Mouse (Mus musculus) MEL-GATA-1-ER (cell line): ENCODE measurements around the gene Rtn1.
"Not testable (repeated sequence)": the region's sequence is repeated elsewhere in the genome, so short reads cannot be mapped to it uniquely, and the experiment has no call there.

Experiments used
- DNase-seq: peaks from one replicate; pipeline ENCODE4 v3.0.0-alpha.2; 2012; ENCODE audit warnings: low read depth; ENCODE audit errors: extremely low read depth

Rtn1 gene

DNA sequence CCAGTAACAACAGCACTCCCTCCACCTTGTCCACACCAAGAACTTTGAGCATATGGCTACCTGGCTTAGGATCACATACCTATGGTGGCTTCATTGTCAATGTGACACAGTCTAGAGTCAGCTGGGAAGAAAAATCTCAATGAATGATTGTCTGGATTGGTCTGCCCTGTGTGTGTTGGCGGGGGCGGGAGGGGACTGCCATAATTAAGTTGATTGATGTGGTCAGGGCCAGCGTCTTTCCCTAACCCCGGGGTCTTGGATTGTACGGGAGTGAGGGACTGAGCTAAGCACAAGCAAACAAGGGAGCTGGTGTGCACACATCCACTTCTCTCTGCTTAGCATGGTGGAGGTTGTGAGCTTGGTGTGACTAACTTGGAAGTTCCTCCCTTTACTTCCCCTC lies 83.8 kb downstream of the Rtn1 start:
- DNase-seq: no peak

DNA sequence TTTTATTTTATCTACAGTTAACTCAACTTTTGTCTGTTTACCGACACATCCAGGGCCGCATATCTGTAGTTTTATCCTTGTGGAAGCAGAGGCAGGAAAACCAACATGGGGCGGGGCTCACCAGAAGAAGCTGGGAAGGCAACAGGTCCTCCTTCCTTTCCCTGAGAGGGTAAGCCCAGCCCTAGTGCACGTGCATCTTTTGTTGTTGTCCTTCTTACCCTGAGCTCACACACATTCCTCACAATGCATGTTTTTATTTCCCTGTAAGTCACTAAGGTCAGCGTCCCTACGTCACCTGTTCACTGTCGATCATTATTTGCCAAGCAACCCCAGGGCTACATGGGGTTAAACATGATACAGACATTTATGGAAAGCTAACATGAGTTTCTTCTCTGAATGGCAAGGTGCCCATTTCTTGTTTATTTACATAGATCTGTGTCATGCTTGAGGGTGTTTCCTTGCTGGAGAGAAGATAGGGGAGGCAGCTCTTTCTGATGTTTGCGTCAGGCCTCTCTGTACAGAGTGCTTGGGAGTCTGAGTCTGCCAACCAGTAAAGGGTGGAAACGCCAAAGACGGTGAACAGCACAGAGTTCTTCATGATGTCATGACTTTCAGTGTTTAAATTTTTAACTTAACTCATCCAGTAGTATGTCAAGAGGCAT lies 84.5 kb downstream of the Rtn1 start:
- DNase-seq: no peak

DNA sequence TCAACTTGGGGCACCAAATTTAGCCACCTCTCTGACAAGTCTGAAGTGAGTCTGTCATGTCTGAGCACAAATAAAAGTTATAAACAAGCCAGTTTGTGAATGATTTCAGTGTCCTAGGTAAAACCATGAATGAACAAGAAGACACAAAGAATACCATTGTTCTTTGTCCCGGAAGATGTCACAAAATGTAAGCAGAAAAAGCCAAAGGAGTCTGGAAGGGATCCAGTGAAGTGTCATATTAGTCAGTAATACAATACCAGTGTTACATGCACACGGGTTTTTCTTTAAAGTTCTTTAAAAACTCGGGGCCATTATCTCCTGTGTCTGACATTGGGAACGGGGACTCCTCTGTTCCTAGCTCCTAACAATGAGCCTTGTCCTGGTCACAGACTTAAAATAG lies 85.1 kb downstream of the Rtn1 start:
- DNase-seq: no peak

DNA sequence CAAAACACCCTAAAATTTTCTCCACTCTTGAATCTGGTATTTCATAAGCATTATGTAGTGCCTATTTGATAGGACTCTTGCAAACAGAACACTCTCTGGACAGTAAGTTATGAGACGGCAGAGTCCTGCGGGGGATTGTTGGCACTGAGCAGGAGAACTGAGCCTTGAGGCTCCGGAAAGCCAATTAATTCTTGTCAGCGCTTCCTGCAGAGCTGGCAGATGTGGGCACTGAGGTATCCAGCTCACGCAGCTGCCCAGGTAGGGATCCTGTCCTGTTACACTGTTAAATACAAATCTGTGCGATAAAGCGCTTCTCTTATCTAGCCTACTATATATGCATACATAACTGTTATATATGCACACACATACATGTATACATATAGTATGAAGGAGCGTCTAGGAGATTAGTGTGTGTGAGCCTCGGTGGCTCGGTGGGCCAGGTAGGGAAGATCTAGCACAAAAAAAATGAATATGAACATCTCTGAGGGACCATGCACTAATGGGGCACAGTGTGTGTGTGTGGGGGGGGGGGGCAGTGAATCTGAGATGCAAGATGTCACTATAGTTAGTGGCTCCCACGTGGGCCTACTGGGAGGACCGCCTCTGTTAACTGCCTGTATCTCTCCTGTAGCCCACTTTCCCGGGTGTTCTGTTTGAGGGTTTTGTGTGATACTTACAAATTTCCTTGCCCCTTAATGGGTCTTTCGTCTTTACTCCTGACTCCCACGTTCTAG lies 93.0 kb downstream of the Rtn1 start:
- no peak for DNase-seq

DNA sequence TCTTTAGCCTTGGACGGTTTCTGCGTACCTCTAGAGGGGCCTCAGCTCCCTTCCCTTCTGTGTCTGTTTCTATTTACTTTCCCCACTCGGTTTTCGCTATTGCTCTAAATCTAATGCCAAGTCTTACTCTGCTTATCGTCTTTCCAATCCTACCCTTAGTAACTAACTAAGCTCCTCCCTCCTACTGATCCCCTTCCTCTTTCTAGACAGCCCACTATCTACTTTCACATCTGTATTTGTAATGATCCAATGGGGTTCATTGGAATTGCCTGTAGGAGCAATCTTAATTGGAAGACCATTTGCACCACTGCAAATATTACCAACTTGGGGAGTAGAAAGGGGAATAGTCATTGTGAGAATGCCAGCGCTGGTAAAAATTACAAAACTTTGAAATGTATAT lies 98.0 kb downstream of the Rtn1 start:
- DNase-seq: no peak

DNA sequence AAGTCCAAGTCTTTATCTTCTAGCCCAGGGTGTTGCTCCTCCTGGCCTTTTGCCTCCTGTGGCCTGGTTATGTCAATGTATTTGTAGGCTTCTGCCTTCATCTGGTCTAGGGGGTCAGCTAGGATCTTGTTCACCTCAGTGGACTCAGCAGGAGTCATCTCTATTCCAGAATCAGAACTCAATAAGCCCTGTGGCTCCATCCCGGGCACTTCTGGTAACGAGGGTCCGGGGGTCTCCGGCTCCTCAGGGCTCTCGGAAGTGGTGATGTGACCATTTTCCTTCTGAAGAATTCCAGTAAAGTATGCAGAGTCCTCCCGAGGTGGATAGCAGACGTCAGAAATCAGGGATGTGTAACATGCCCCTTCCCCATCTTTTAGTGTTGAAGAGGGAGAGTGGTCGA lies 100.3 kb downstream of the Rtn1 start:
- no peak for DNase-seq

DNA sequence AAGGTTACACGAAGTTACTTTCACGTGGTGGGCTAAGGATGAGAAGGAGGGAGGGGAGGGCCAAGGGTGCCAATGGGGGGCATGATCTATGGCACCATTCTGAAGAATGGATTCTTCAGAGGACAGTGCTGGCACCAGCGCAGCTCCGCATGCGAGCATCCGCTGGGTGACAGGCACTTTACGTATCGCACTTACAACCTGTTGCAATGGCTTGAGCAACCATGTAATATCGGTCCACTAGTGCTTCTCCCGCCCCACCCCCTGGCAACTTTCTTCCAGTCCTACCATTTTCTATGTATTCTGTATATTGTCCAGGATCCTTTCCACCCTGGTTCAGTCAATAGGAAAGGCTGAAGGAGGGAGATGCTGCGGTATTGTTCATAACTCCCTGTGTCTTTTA lies 102.6 kb downstream of the Rtn1 start:
- no peak for DNase-seq

DNA sequence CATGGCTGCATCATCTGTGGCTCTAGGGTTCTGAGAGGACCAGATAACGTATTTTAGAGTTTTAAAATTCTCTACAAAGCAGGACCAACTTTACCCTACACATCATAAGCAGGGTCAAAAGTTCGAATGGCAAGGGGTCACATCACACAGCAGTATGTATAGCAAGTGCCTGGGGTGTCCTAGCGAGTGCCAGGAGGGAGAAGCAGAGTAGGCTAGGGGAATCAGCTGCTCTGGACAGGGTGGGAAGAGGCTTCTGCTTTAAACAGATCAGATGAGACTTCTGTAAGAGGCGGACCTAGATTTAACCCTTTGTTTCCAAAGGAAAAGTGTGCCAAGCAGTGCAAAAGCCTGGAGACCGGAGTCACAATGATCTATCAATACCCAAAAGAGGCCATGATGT lies 103.4 kb downstream of the Rtn1 start:
- DNase-seq: no peak

DNA sequence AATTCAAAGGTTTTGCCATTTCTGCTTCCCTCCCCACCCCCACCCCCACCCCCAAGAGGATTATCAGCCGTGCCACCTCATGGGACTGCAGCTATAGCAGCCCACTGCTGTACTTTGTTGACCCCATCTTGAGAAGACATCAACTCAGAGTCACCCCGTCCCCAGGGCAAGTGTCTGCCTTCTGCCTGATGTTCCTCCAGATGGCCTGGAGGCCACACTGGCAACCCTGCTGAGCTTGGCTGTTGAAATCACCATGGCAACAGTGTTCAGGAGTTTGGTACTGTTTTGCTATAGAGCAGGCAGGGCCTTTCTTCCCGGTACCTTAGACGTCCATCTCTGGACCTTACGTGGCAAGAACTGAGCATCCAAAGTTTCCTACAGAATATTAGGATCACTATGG lies 103.9 kb downstream of the Rtn1 start:
- DNase-seq: no peak

DNA sequence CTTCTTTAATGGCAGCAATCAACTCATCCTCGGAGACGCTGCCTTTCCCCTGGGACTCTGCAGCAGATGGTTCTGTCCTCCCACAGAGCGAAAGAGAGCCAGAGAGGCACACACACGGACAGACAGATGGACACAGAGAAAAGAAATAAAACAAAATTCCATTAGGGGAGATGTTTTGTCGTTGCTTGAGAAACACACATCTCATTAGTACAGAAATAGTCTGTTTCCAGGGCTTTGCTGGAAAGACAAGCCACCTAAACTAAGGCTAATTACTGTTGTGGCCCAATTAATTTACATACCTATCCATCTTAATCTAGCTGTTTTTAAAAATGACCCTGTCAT lies 104.5 kb downstream of the Rtn1 start:
- no peak for DNase-seq

DNA sequence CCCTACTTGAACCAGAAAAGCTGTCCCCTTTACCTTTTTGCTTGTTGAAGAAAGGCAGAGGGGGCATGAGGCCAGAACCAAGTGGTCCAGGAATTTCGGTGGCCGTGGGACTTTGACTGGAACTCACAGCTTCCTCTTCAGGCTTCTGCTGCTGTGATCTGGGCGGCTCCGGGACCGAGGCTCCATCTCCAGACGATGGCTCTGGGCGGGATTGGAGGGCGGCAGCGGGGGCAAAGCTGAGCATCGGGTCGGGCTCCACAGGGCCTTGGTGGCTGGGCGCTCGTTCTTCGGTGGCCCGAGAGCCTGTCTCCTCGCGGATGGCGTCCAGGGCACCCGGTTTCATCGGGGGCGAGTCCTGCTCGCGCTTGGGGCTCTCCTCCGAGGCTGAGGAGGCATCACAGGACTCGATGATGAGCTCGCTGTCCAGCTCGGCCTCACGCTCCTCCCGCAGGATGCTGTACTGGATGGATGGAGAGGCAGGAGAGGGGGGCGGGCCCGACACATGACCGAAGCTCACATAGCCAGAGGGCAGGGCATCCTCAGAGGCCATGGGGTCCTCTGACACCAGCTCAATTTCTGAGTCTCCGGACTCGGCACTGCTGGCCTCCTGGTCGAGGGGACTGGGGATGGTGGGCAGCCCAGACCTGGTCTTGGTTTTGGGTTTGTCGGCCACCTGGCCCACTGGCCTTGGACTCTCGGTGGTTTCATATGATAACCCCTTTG lies 105.1 kb downstream of the Rtn1 start:
- no peak for DNase-seq

DNA sequence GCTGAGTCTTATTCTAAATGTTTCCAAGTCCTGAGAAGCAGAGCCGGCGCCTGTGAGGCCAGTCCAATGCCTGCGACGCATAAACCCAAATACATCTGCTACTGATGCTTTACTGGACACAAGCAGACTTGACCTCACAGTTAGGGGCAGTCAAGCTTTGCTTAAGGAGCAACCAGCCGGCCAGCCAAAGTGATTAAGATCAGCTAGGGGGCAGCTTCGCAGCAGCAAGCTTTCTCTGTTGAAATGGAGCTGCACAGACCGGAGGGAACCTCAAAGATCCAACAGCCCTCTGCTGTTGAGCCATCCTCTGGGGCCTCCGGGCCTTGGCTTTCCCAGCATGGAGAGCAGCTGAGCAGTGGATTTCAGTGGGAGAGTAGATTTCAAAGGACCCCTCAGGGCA lies 107.4 kb downstream of the Rtn1 start:
- no peak for DNase-seq

DNA sequence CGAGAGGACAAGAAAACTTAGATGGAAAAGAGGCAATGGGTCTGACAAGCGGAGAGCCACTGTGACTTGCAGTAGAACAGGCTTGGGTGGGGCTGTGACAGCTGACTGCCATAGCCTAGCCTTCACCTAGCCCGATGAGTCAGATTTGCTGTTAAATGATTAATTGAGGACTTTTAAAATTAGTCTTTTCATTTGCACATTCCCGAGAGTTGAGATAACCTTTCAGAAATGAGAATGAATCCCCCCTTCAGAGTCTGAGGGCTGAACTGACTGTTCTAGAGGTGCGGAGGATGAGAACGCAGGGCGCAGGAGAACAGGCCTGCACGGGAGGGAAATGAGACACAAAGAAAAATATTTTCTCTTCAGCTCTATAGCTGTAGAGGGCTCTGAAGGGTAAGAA lies 107.9 kb downstream of the Rtn1 start:
- no peak for DNase-seq

DNA sequence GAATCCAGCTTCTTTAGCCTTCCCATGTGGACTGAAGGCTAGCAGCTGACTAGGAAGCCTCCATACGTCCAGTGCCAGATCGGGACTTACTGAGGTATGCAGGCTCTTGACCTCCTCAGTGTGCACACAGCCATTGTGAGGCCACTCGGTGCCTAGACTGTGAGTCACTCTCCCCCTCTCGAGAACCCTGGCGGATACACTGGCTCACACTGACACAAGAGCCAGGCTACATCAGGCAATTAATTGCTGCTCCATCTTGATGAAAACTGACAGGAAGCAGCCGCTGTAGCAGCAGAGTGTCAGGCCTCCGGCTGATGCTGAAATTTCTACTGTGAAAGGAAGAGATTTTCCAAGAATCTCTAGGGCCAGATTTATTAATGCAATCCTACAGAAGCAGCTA lies 110.6 kb downstream of the Rtn1 start:
- no peak for DNase-seq

DNA sequence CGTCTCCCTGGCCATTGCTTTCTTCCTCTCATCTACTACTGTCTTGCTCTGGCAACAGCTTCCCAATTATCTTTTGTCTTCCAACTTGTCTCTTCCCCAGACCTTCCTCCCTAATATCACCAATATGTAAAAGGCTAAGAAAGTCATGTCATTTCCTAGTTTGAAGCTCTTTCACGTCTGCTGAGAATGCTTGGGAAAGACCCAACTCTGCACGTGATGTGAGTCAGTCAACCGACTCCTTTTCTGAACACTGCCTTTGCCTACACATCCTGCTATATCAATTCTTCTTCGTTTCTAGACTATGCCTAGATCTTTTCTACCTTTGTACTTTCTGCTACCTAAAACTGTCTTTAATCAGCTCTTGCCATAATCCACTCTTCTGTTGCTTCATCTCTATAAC lies 112.3 kb downstream of the Rtn1 start:
- DNase-seq: no peak

DNA sequence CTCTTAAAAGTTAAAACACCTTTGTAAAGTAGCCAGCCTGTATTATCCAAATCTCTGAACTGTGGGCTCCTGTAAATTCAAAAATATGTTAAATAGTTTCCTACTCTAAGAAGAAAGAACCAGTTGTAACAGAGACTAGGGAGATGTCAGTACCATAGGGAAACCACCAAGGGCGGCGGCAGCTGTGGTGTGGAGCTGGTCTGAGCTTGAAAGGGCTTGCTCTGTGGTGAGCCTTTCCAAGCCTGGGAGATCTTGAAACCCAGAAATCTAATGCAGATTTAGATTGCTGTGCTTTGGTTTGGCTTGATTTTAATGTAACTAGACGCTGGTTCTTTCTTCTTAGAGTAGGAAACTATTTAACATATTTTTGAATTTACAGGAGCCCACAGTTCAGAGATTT lies 115.7 kb downstream of the Rtn1 start:
- not testable (repeated sequence) for DNase-seq

DNA sequence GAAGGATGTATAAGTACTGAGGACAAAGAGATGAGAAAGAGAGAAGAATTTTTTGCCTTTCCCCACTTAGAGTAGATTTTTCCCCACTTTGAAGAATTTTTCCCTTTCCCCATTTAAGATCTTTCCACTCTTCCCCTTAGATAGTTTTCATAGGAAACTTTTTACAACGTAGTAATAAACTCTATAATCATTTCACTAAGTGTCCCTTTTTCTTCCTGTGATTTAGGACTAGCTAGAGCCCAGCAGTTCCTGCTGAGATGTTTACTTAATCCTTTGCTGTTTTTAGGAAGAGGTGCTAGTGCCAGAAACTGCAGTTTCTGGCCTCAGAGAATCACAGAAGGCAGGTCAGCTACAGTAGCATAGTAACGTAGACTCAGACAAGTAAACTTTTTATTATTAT lies 116.3 kb downstream of the Rtn1 start:
- no peak for DNase-seq

DNA sequence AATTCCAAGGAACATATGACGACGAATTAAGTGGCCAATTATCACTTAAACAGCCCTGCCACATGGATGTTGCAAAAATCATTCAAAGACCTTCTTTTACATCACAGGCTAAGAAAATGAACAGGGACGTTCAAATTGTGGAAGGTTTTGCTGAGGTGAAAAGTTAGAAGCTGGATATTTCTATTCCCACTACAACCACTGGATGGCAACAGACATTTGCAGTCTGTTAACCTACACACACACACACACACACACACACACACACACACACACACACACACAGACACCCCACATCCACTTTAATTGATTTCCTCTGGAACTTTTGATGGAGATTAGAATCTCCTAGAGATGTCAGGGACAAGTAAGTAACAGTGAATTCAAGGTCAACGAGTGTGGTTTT lies 117.6 kb downstream of the Rtn1 start:
- no peak for DNase-seq

DNA sequence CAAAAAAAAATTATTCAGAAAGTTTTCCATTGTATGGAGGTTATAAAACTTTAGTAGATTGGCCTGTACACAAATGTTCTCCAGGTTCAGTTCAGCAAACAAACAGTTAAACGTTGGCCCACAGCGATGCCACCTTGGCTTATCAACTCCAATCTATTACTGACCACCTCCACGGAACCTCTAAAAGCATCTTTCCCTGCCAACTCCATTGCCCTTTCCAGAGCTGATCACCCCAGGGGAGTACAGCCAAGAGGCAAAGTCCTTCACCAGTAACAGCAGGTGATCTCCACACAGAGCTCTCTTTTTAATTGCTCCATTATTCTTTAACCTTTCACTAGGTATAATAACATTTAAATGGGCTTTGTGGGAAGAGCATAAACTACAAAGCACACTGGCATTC lies 120.6 kb downstream of the Rtn1 start:
- DNase-seq: no peak

DNA sequence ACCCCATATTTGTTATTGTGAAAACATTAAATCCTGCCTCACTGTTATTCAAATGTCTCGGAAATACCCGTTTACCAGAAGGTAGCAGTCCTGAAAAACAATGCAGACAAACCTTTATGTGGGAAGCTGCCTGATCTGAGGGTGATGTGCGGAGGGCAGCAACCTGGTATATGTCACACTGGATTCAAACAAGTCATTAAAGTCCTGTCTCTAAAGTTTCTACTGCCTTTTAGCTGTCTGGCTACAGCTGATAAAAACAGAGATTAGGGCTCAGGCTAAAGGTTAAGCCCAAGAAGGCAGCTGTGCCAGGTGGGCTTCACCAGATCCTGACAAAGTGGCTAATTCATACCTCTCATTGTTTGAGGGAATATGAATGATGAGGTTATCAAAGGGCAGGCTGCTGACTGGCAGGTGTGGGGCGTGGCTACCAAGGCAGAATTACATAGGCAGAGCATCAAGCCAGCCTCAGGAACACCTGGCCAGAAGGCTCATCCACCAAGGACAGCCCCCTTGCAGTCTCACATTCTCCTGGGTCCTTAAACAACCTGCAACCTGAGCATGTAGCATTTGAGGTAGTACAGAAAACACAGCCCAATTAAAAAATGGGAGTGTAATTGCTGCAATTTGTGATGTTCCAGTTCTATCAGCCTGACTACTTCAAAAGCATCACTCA lies 121.4 kb downstream of the Rtn1 start:
- no peak for DNase-seq

DNA sequence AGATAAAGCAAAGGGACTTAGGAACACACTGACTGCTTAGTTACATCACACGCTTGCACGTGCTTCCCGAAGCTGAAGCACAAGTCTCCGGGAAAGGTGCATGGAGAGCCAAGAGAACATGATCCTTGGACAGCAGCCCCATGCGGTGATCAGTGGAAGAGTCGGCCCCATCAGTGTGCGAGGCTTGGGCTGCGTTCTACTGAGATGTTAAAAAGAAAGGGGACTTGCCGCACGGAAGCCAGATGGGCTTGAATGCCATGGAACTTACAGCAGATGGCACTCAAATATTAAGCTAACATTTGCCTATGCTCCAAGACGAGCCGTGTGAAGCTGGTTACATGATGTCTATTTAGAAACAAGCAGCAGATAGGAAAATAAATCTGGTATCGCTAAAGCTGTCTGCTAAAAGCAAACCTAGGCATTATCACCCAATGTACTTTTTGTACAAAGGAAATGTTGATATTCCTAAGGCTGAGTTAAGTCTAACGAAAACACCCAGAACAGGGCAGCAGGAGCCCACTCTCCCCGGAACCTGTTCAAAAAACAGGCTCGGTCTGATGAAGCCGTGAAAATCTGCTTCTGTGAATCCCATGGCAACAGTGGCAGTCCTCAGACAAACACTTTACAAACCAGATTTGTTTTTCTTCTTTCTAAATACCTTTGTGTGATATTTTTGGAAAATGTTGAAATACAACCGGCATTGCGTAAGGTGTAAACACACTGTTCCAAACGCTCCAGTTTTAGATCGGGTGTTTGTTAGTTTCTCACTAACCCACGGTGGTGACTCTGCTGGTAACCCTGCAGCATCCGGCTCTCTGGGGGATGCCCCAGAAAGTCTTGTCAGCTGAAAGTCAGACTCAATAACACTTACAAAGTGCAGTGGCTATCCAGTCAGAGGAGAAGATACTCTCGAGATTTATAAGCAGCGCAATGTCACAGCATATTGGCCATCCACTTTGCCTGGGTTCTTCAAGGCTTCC lies 123.2 kb downstream of the Rtn1 start:
- no peak for DNase-seq
